ENCODE assay signal across 8 mouse cellular contexts in genomic region chr13:89741766-89742685, GRCm38 (mm10). TPM values are rescaled to one million over a fixed set of nuclear protein-coding genes. Genes with fewer than 3 reads are reported as not detected.
DNase-seq lines count a peak whose midpoint lies in the region; ATAC-seq lines count a peak whose summit lies in the region.

Gene Vcan, minus strand, starts transcription at chr13:89742509.

- peak; percentile 5 to 7 for DNase-seq in lung, adult 18-20 months
- no peak for DNase-seq in lung, postnatal 25 days (ENCODE audit: low spot score)
- peak; percentile 87 for DNase-seq in embryo, embryonic 11 days
- DNase-seq in liver, embryonic 11.5 days (ENCODE audit: low spot score), result peak; percentile 62
- peak; percentile 81 for DNase-seq in neural tube, embryonic 10.5 days (ENCODE audit: extremely low spot score, low spot score)
- DNase-seq in urinary bladder, adult 2 months (ENCODE audit: low spot score), result no peak

- H3K4me2 ChIP-seq in intestine, embryonic 16.5 days (ENCODE audit: low read depth, low read length), result peak within 1 kb of the TSS; percentile 91
- H3K4me2 ChIP-seq in liver, embryonic 11.5 days, result peak within 1 kb of the TSS; percentile 94

- H3K4me3 ChIP-seq in intestine, embryonic 16.5 days (ENCODE audit: low read length), result peak within 1 kb of the TSS; percentile 70
- peak within 1 kb of the TSS; percentile 63 for H3K4me3 ChIP-seq in liver, embryonic 11.5 days (ENCODE audit: low read depth, low read length)

- WGBS in intestine, embryonic 16.5 days, result under 1% methylated on average over 40 of the region's 40 CpGs
- WGBS in liver, embryonic 11.5 days, result under 1% methylated on average over 40 of the region's 40 CpGs

- H3K9ac ChIP-seq in intestine, embryonic 16.5 days (ENCODE audit: low read depth, low read length), result peak within 1 kb of the TSS; percentile 71
- H3K9ac ChIP-seq in liver, embryonic 11.5 days (ENCODE audit: low read depth, low read length), result peak within 1 kb of the TSS; percentile 56

- H3K4me1 ChIP-seq in intestine, embryonic 16.5 days (ENCODE audit: control insufficient read depth, insufficient read depth, low read length), result peaks cover 19% of the 10 kb centered on the region
- peaks cover 5% of the 10 kb centered on the region; the same call in 1 of the 2 replicates for H3K4me1 ChIP-seq in liver, embryonic 11.5 days (replicated peaks; ENCODE audit: control insufficient read depth, insufficient read depth, low read length)

- H3K36me3 ChIP-seq in intestine, embryonic 16.5 days (ENCODE audit: control insufficient read depth, insufficient read depth, low read length), result no peaks in the 10 kb centered on the region
- H3K36me3 ChIP-seq in liver, embryonic 11.5 days (ENCODE audit: control insufficient read depth, insufficient read depth, low read length), result no peaks in the 10 kb centered on the region

- H3K27me3 ChIP-seq in intestine, embryonic 16.5 days (replicated peaks; ENCODE audit: control insufficient read depth, insufficient read depth, low read length), result 0 out of 2 replicates have a peak, but pooled peaks cover 7% of the 10 kb centered on the region
- peaks cover 31% of the 10 kb centered on the region for H3K27me3 ChIP-seq in liver, embryonic 11.5 days (replicated peaks; ENCODE audit: control insufficient read depth, insufficient read depth, low read length)

- H3K9me3 ChIP-seq in intestine, embryonic 16.5 days (ENCODE audit: control insufficient read depth, low read length), result no peaks in the 10 kb centered on the region
- no peaks in the 10 kb centered on the region for H3K9me3 ChIP-seq in liver, embryonic 11.5 days (ENCODE audit: control insufficient read depth, low read length)

- peak within 1 kb of the TSS; percentile 51 for H3K27ac ChIP-seq in intestine, embryonic 16.5 days (ENCODE audit: low read length)
- peak within 1 kb of the TSS; percentile 43; the same call in 1 of the 2 replicates for H3K27ac ChIP-seq in liver, embryonic 11.5 days (ENCODE audit: low read depth, low read length)

- ATAC-seq in granulocyte monocyte progenitor cell, adult 5-6 weeks (replicated peaks; ENCODE audit: poor library complexity, severe bottlenecking), result peak; percentile 6; the same call in 1 of the 2 replicates
- ATAC-seq in intestine, embryonic 16.5 days, result peak; percentile 19
- ATAC-seq in liver, embryonic 11.5 days (replicated peaks; ENCODE audit: low FRiP score), result no peak

RNA-seq across cellular contexts. Expression of gene Vcan, which starts in this region (rescaled TPM):
- total RNA-seq in granulocyte monocyte progenitor cell, adult 5-6 weeks (2014; fragmentation: Nextera tagmentation), result 0.43 and 0.68 TPM in 2 replicates
- 0.34 and 0.72 TPM in 2 replicates for total RNA-seq in granulocyte monocyte progenitor cell, adult 5-6 weeks (2017)
- polyA plus RNA-seq in intestine, embryonic 16.5 days (2015; fragmentation: Nextera tagmentation; extraction: Ambion mirVana), result 13.3 and 15.6 TPM in 2 replicates
- polyA plus RNA-seq in liver, embryonic 11.5 days (2014; fragmentation: Nextera tagmentation; extraction: Ambion mirVana), result 13.9 and 18.2 TPM in 2 replicates
- 18.0 and 28.8 TPM in 2 replicates for polyA plus RNA-seq in urinary bladder, adult 2 months (2012; rRNA removed)

Comparison
In these comparisons a context has a peak if more than half of its experiments do, and no peak if none do; other contexts are left out.
1. DNase-seq: peak in lung, adult 18-20 months (2 of 2), embryo, embryonic 11 days (single experiment), liver, embryonic 11.5 days (single experiment) and neural tube, embryonic 10.5 days (single experiment); none in lung, postnatal 25 days (single experiment) and urinary bladder, adult 2 months (single experiment).
2. Peak in ATAC-seq in granulocyte monocyte progenitor cell, adult 5-6 weeks; RNA of the gene not detected or under 1 TPM.